ENCODE assay signal across 15 mouse cellular contexts in the genomic region with DNA sequence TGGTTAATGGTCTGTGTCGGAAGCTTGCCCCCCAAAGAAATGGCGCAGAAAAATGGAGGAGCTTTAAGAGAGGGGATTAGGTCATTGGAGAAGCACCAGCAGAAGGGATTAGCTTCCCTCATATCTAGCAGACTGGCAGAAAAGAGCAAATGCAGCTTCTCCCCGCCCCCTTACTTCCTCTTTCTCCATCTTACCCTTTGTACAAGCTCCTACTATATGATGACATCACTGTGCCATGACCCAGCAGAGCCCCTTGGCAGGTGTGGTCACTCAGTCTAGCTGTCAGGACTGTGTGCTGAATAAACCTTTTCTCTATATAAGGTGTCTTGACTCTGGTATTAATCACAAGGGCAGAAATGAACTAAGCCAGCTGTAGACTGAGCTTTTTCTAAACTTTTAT. TPM values are rescaled to one million over a fixed set of nuclear protein-coding genes. Genes with fewer than 3 reads are reported as not detected.
DNase-seq lines count a peak whose midpoint lies in the region; ATAC-seq and TF ChIP-seq lines count a peak whose summit lies in the region.
"Had no signal": no experiment of that assay in that cellular context is flagged by ENCODE, and none has a peak within 500 bp of the region (broad histone marks: within the 10 kb centered on the region; RNA-seq: fewer than 3 reads in every experiment).

No protein-coding gene starts in this region.

- no peak for DNase-seq in liver, postnatal 0 days
- DNase-seq in liver (no peak), NIH3T3 (ENCODE audit: low read depth) (peak; percentile 63)
- peak; percentile 44 for DNase-seq in stomach, postnatal 0 days (ENCODE audit: low spot score)
- no peak for DNase-seq in ovary, postnatal 14 days (ENCODE audit: low spot score)
- no peak for DNase-seq in ovary, postnatal 10 days (ENCODE audit: low spot score)
- DNase-seq: adrenal gland, postnatal 36 days; gastrocnemius, adult 2 months; heart, postnatal 10 days; thymus, adult 2 months had no signal

- H3K9me3 ChIP-seq in liver, postnatal 0 days (ENCODE audit: low read length), result no peaks in the 10 kb centered on the region
- no peaks in the 10 kb centered on the region for H3K9me3 ChIP-seq in limb, embryonic 15.5 days
- H3K9me3 ChIP-seq in stomach, postnatal 0 days (ENCODE audit: control insufficient read depth, low read length), result no peaks in the 10 kb centered on the region
- H3K9me3 ChIP-seq: embryonic facial prominence, embryonic 15.5 days; forebrain, embryonic 15.5 days; neural tube, embryonic 13.5 days had no signal

- no peaks in the 10 kb centered on the region for H3K36me3 ChIP-seq in liver, postnatal 0 days (replicated peaks; ENCODE audit: insufficient read depth, low read length)
- no peaks in the 10 kb centered on the region for H3K36me3 ChIP-seq in limb, embryonic 15.5 days
- no peaks in the 10 kb centered on the region for H3K36me3 ChIP-seq in stomach, postnatal 0 days (ENCODE audit: control insufficient read depth, insufficient read depth, low read length)
- H3K36me3 ChIP-seq: embryonic facial prominence, embryonic 15.5 days; forebrain, embryonic 15.5 days; neural tube, embryonic 13.5 days had no signal

- no peak overlapping the region for H3K4me3 ChIP-seq in liver, postnatal 0 days (ENCODE audit: low read depth, low read length)
- no peak overlapping the region for H3K4me3 ChIP-seq in limb, embryonic 15.5 days
- H3K4me3 ChIP-seq in stomach, postnatal 0 days (ENCODE audit: low read depth, low read length), result no peak overlapping the region
- H3K4me3 ChIP-seq: embryonic facial prominence, embryonic 15.5 days; forebrain, embryonic 15.5 days; gastrocnemius, adult 2 months; neural tube, embryonic 13.5 days had no signal

- no peak overlapping the region for H3K9ac ChIP-seq in liver, postnatal 0 days (replicated peaks)
- H3K9ac ChIP-seq in limb, embryonic 15.5 days, result no peak overlapping the region
- no peak overlapping the region for H3K9ac ChIP-seq in stomach, postnatal 0 days (ENCODE audit: low read length)
- H3K9ac ChIP-seq: embryonic facial prominence, embryonic 15.5 days; forebrain, embryonic 15.5 days; liver, embryonic 14.5 days; neural tube, embryonic 13.5 days had no signal

- H3K27me3 ChIP-seq in liver, postnatal 0 days (ENCODE audit: insufficient read depth, low read length), result no peaks in the 10 kb centered on the region
- H3K27me3 ChIP-seq in limb, embryonic 15.5 days, result no peaks in the 10 kb centered on the region
- no peaks in the 10 kb centered on the region for H3K27me3 ChIP-seq in stomach, postnatal 0 days (ENCODE audit: control insufficient read depth, insufficient read depth, low read length)
- H3K27me3 ChIP-seq: embryonic facial prominence, embryonic 15.5 days; forebrain, embryonic 15.5 days; neural tube, embryonic 13.5 days had no signal

- no peak overlapping the region for H3K4me2 ChIP-seq in liver, postnatal 0 days (ENCODE audit: low read depth, low read length)
- no peak overlapping the region for H3K4me2 ChIP-seq in limb, embryonic 15.5 days
- H3K4me2 ChIP-seq in stomach, postnatal 0 days (replicated peaks; ENCODE audit: low read depth), result no peak overlapping the region
- H3K4me2 ChIP-seq: embryonic facial prominence, embryonic 15.5 days; forebrain, embryonic 15.5 days; neural tube, embryonic 13.5 days had no signal

- ATAC-seq in liver, postnatal 0 days, result peak; percentile 35; the same call in 1 of the 2 replicates
- ATAC-seq in limb, embryonic 15.5 days (ENCODE audit: insufficient number of reproducible peaks, low FRiP score, low TSS enrichment, low read depth), result no peak
- ATAC-seq in stomach, postnatal 0 days (ENCODE audit: low FRiP score, low TSS enrichment), result peak; percentile 89
- ATAC-seq: forebrain, embryonic 15.5 days had no signal

- H3K4me1 ChIP-seq in liver, postnatal 0 days (ENCODE audit: insufficient read depth), result no peaks in the 10 kb centered on the region
- 0 out of 2 replicates have a peak, but pooled peaks cover 4% of the 10 kb centered on the region for H3K4me1 ChIP-seq in limb, embryonic 15.5 days
- no peaks in the 10 kb centered on the region for H3K4me1 ChIP-seq in stomach, postnatal 0 days (replicated peaks; ENCODE audit: control insufficient read depth, insufficient read depth)
- H3K4me1 ChIP-seq: embryonic facial prominence, embryonic 15.5 days; forebrain, embryonic 15.5 days; neural tube, embryonic 13.5 days had no signal

- TF ChIP-seq CTCF in liver, postnatal 0 days (IDR thresholded peaks at IDR 0.05; ENCODE audit: low read depth), result no peak
- no peak for TF ChIP-seq CTCF in stomach, postnatal 0 days (IDR thresholded peaks at IDR 0.05; ENCODE audit: low read depth)

- no peak overlapping the region for H3K27ac ChIP-seq in liver, postnatal 0 days (ENCODE audit: low read depth)
- H3K27ac ChIP-seq in limb, embryonic 15.5 days, result 0 out of 2 replicates have a peak overlapping the region, but pooled peaks have one; percentile 11
- peak overlapping the region; percentile 74 for H3K27ac ChIP-seq in stomach, postnatal 0 days (replicated peaks)
- H3K27ac ChIP-seq: embryonic facial prominence, embryonic 15.5 days; forebrain, embryonic 15.5 days; gastrocnemius, adult 2 months; liver, embryonic 14.5 days; neural tube, embryonic 13.5 days had no signal

- 67% methylated on average over 3 of the region's 3 CpGs for WGBS in liver, postnatal 0 days (ENCODE audit: insufficient replicate concordance)
- WGBS in limb, embryonic 15.5 days, result 65% methylated on average over 3 of the region's 3 CpGs
- WGBS in stomach, postnatal 0 days, result 55% methylated on average over 3 of the region's 3 CpGs

- no peak for TF ChIP-seq EP300 in liver, postnatal 0 days (IDR thresholded peaks at IDR 0.05; ENCODE audit: low read depth)
- TF ChIP-seq EP300 in stomach, postnatal 0 days (optimal IDR thresholded peaks at IDR 0.05), result no peak

RNA-seq across cellular contexts. Expression of gene Pole4, which starts 10.5 kb away (rescaled TPM):
- 87.7 and 87.9 TPM in 2 replicates for polyA plus RNA-seq in liver, postnatal 0 days (2015; fragmentation: Nextera tagmentation; extraction: Ambion mirVana)
- polyA plus RNA-seq in limb, embryonic 15.5 days (2015; fragmentation: Nextera tagmentation; extraction: Ambion mirVana), result 89.2 and 92.9 TPM in 2 replicates
- polyA plus RNA-seq in stomach, postnatal 0 days (2015; fragmentation: Nextera tagmentation; extraction: Ambion mirVana), result 79.8 and 84.5 TPM in 2 replicates

RNA-seq across cellular contexts. Expression of gene Hk2, which starts 58.6 kb away (rescaled TPM):
- 3.0 and 3.3 TPM in 2 replicates for polyA plus RNA-seq in liver, postnatal 0 days (2015; fragmentation: Nextera tagmentation; extraction: Ambion mirVana)
- 25.4 TPM in 2 replicates for polyA plus RNA-seq in limb, embryonic 15.5 days (2015; fragmentation: Nextera tagmentation; extraction: Ambion mirVana)
- 7.1 and 8.9 TPM in 2 replicates for polyA plus RNA-seq in stomach, postnatal 0 days (2015; fragmentation: Nextera tagmentation; extraction: Ambion mirVana)

Comparison
In these comparisons a context has a peak if more than half of its experiments do, and no peak if none do; other contexts are left out.
1. DNase-seq: peak in NIH3T3 (single experiment) and stomach, postnatal 0 days (single experiment); none in liver, postnatal 0 days (single experiment), liver (single experiment), ovary, postnatal 14 days (single experiment) and ovary, postnatal 10 days (single experiment).